Mouse (Mus musculus) bone marrow, adult 2 months (tissue): Measurements from ENCODE around the gene Snrpg. TPM values are rescaled to one million over a fixed set of nuclear protein-coding genes. Genes with fewer than 3 reads are reported as not detected.

Experiments
- H3K27ac ChIP-seq: fragments of 200-500 bp; 2 replicates; pipeline ENCODE4 v1.5.1; 2012; ENCODE audit warnings: low read depth, mild to moderate bottlenecking, control low read depth, inconsistent platforms, low read length; ENCODE audit not compliant: control insufficient read depth, poor library complexity, insufficient read depth
- H3K4me1 ChIP-seq: fragments of 200-500 bp; 2 replicates; pipeline ENCODE4 v1.6.1; 2011; ENCODE audit warnings: low read length; ENCODE audit not compliant: control insufficient read depth, insufficient read depth
- H3K4me3 ChIP-seq: fragments of 200-500 bp; replicated peaks from 2 replicates; pipeline ENCODE3; 2011; ENCODE audit warnings: mild to moderate bottlenecking, low read depth, low read length, control low read depth; ENCODE audit not compliant: control insufficient read depth
- CTCF ChIP-seq: fragments of 200-500 bp; IDR thresholded peaks from 2 replicates; pipeline ENCODE4 v1.5.1; 2011; ENCODE audit warnings: low read length, control low read depth; ENCODE audit not compliant: control insufficient read depth, insufficient read depth
- POLR2A ChIP-seq: fragments of 200-500 bp; IDR thresholded peaks from 2 replicates; pipeline ENCODE4 v1.6.1; 2011; ENCODE audit warnings: low read depth, mild to moderate bottlenecking, control low read depth, low read length, borderline replicate concordance; ENCODE audit not compliant: control insufficient read depth
- WGBS: fragments of 180-500 bp; shearing (Covaris S2); methylation state at CpG from one replicate; pipeline ENCODE4 v1.1.7; 2018; 5-methylcytosine and 5-hydroxymethylcytosine counted together
- polyA plus RNA-seq: library from polyadenylated mRNA; stranded (reverse); fragments of >200 nt; gene quantifications from 2 replicates; pipeline ENCODE4 v1.2.4, GENCODE M21; 2011; ENCODE audit warnings: low replicate concordance; ENCODE audit not compliant: missing spikeins, insufficient read depth, insufficient read length

The Snrpg gene
- polyA plus RNA-seq, 1 experiment: 244 TPM

- no peaks in the 10 kb centered on the region; the same call in 1 of the 2 replicates for H3K4me1 ChIP-seq
- H3K27ac ChIP-seq: no peak overlapping the region
- no peak overlapping the region for H3K4me3 ChIP-seq
- no peak for TF ChIP-seq CTCF
- no peak for TF ChIP-seq POLR2A
- WGBS: 82% methylated on average over 7 of the region's 7 CpGs
These were observed 9.7 kb upstream of the Snrpg start for GRCm38 (mm10) chr6:86361373-86361772.

- WGBS: 1% methylated on average over 17 of the region's 17 CpGs
- Histone ChIP-seq H3K4me1 (no peaks in the 10 kb centered on the region; the same call in 1 of the 2 replicates), H3K4me3 (peak overlapping the region; percentile 72), H3K27ac (no peak overlapping the region)
- TF ChIP-seq CTCF: peak; percentile 73
- TF ChIP-seq POLR2A: no peak
These were observed 6.5 kb upstream of the Snrpg start for GRCm38 (mm10) chr6:86364442-86365141.

GRCm38 (mm10) chr6:86365371-86366124 is 5.6 kb upstream of the Snrpg start, which contains the start of gene Fam136a:
TSS of gene Fam136a (plus strand) at chr6:86365646.
- peak within 1 kb of the TSS; percentile 30 for H3K27ac ChIP-seq
- peak within 1 kb of the TSS; percentile 72 for H3K4me3 ChIP-seq
- peaks cover 1% of the 10 kb centered on the region; the same call in 1 of the 2 replicates for H3K4me1 ChIP-seq
- TF ChIP-seq CTCF: peak; percentile 95
- peak; percentile 46; the same call in 1 of the 2 replicates for TF ChIP-seq POLR2A
- under 1% methylated on average over 75 of the region's 76 CpGs for WGBS

GRCm38 (mm10) chr6:86366125-86366852 is 4.8 kb upstream of the Snrpg start:
- no peak for TF ChIP-seq CTCF
- no peak for TF ChIP-seq POLR2A
- Histone ChIP-seq H3K4me1 (peaks cover 1% of the 10 kb centered on the region; the same call in 1 of the 2 replicates), H3K4me3 (peak overlapping the region; percentile 72), H3K27ac (peak overlapping the region; percentile 30)
- 49% methylated on average over 25 of the region's 25 CpGs for WGBS

DNA sequence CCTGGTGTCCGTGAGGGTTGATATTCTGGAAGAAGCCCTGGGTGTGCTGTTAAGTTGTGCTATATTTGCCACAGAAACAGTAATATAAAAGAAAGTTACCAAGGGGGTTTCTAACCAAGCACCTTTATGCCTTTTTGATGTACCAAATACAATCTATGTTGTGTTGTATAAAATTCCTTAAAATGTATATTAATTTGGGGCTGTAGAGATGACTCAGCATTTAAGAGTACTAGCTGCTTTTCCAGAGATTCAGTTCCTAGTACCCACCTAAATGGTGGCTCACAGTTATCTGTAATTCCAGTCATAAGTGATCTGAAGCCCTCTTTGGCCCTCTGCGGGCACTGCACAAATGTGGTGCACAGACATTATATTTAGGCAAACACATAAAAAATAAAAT is 4.3 kb upstream of the Snrpg start:
- H3K4me1 ChIP-seq: peaks cover 1% of the 10 kb centered on the region; the same call in 1 of the 2 replicates
- no peak overlapping the region for H3K4me3 ChIP-seq
- WGBS: 78% methylated on average over 2 of the region's 2 CpGs
- TF ChIP-seq POLR2A (no peak), CTCF (no peak)
- H3K27ac ChIP-seq: no peak overlapping the region

- Histone ChIP-seq H3K27ac (no peak overlapping the region), H3K4me1 (peaks cover 1% of the 10 kb centered on the region; the same call in 1 of the 2 replicates), H3K4me3 (no peak overlapping the region)
- TF ChIP-seq POLR2A (no peak), CTCF (no peak)
- WGBS: 75% methylated on average over 5 of the region's 5 CpGs
These were observed 2.6 kb upstream of the Snrpg start for GRCm38 (mm10) chr6:86368479-86368878.

DNA sequence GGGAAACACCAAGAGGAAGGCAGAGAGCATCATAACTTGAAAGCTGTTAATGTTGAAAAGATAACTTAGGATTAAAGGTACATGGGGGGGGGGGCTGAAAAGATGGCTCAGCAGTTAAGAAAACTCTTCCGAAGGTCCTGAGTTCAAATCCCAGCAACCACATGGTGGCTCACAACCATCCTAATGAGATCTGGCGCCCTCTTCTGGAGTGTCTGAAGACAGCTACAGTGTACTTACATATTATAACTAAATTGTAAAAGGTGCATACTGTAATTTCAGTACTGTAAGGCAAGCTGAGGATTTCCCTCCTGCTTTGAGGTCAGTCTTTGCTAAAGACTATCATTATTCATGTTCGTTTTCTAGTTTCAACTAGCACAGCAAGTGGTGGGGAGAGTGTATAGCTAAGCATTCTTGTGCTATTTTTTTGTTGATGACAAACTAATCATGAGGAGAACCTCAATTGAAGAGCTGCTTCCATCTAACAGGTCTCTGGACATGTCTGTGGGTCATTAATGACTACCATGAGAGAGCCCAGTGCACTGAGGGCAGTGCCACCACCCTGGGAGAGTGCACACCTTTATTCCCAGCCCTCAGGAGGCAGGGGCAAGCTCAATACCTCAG is 901 bp upstream of the Snrpg start:
- no peak for TF ChIP-seq CTCF
- no peak for TF ChIP-seq POLR2A
- 52% methylated on average over 3 of the region's 3 CpGs for WGBS
- Histone ChIP-seq H3K4me1 (peaks cover 1% of the 10 kb centered on the region; the same call in 1 of the 2 replicates), H3K27ac (peak overlapping the region; percentile 51; the same call in 1 of the 2 replicates), H3K4me3 (no peak overlapping the region)
